Mouse (Mus musculus) midbrain, embryonic 14.5 days (tissue): ENCODE results near the gene Rab6b. TPM values are rescaled to one million over a fixed set of nuclear protein-coding genes. Genes with fewer than 3 reads are reported as not detected.

Source experiments
- polyA plus RNA-seq: library from polyadenylated mRNA; unstranded; fragments of >200 nt; fragmentation: Nextera tagmentation; extraction: Ambion mirVana; gene quantifications from 2 replicates; pipeline ENCODE4 v1.2.1, GENCODE M21; 2014

Gene Rab6b
- polyA plus RNA-seq, 1 experiment from 2014 or later: 64.2 TPM

Other genes with a start within 250 kb of the Rab6b start
- gene Slco2a1, start 123.1 kb upstream of the Rab6b start, polyA plus RNA-seq: 0.88 and 1.5 TPM in 2 replicates
- 49.0 and 55.4 TPM in 2 replicates for gene Srprb, start 90.3 kb downstream of the Rab6b start, polyA plus RNA-seq
- gene Gm20425, start 118.5 kb downstream of the Rab6b start, polyA plus RNA-seq: 0.16 and 3.5 TPM in 2 replicates
- gene Trf, start 118.7 kb downstream of the Rab6b start, polyA plus RNA-seq: 16.7 and 30.6 TPM in 2 replicates
- 0.14 TPM in 1 of 2 replicates, not detected in the other for gene 1300017J02Rik, start 193.3 kb downstream of the Rab6b start, polyA plus RNA-seq
- 16.4 and 23.8 TPM in 2 replicates for gene Topbp1, start 193.4 kb downstream of the Rab6b start, polyA plus RNA-seq